Mouse (Mus musculus): Measurements from ENCODE around the gene Pdk2.

DNA sequence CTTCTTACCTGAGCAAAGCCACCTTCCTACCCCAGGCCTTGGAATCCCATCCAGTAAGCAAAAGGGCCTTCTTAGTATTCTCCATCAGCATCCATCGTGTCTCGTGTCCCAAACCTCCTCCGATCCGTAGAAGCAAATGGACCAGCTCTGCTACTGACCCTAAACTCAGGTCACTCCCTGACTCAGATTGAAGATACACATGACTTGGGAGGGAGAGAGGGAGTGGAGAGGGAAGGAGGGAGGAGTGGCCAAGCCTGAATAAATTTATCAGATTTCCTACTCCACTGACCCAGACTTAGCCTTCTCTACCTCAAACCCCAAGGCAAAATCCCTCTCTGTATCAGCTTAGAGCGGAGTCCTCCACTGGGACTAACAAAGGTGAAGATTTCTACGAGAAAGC, 39.6 kb upstream of the Pdk2 start:
- no peak for TF ChIP-seq CTCF (IDR thresholded peaks at IDR 0.05; ENCODE audit: low read depth, low read length)
- TF ChIP-seq GATA1 (IDR thresholded peaks at IDR 0.05; ENCODE audit: borderline replicate concordance, low read length) = no peak
- no peak for TF ChIP-seq POLR2AphosphoS5 (IDR thresholded peaks at IDR 0.05; ENCODE audit: insufficient replicate concordance, low read depth, low read length)
- TF ChIP-seq TAL1 (conservative IDR thresholded peaks at IDR 0.05; ENCODE audit: low read depth, low read length) = no peak
- no peak for TF ChIP-seq GATA2 (IDR thresholded peaks at IDR 0.05; ENCODE audit: borderline replicate concordance, low read depth, low read length)
